Mouse (Mus musculus): Measurements from ENCODE around the gene Trit1. TPM values are rescaled to one million over a fixed set of nuclear protein-coding genes. Genes with fewer than 3 reads are reported as not detected.

Gene Trit1
- total and polyA plus RNA-seq, 3 experiments: 2.4 to 5.5 (median 5.4) TPM

DNA sequence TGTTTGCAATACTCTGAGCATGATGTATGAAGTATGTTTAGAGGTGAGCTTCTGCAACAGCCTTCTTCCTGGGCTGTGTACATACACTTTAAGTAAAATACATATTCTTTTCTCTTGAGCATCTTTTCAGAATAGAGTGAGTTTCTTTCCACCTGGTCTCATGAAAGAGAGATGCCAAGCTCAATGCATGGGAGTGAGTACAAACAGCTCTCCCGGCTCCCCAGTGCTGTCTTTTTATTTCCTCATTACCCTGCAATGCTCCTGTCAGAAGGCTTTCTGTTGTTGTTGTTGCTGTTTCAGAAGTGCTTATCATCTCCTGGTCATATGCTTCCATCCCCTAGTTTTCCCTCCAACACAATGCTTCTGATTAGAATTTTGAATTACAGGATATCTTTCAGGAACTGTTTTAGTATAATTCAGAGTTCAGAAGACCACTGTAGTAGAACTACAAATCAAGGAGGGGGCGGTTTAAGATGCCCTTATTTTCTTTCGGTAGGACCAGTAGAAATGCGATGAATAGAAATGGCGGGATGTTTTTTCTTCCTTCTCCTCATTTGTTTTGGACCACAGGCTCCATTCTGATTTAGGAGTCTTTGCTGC lies 3.0 kb upstream of the Trit1 start:
- no peaks in the 10 kb centered on the region; the same call in 1 of the 2 replicates for H3K79me2 ChIP-seq (replicated peaks; ENCODE audit: control insufficient read depth, insufficient read depth, low read length)
- peaks cover 2% of the 10 kb centered on the region for H3K4me1 ChIP-seq (ENCODE audit: control insufficient read depth, insufficient read depth, low read length)
- H3K36me3 ChIP-seq (ENCODE audit: control insufficient read depth, insufficient read depth, low read length): peaks cover 3% of the 10 kb centered on the region
- no peaks in the 10 kb centered on the region for H3K27me3 ChIP-seq (ENCODE audit: control insufficient read depth, insufficient read depth, low read length)
- H3K9ac ChIP-seq (ENCODE audit: low read depth, low read length): no peak overlapping the region
- no peak for DNase-seq
- no peak overlapping the region for H3K27ac ChIP-seq
- no peak for TF ChIP-seq EP300 (IDR thresholded peaks at IDR 0.05; ENCODE audit: insufficient read depth, low read depth, low read length)
- no peak for TF ChIP-seq CTCF (IDR thresholded peaks at IDR 0.05)
- TF ChIP-seq POLR2A (IDR thresholded peaks at IDR 0.05; ENCODE audit: insufficient read depth, low read depth, low read length): no peak
- H3K4me3 ChIP-seq: no peak overlapping the region
- WGBS: 53% methylated on average over 5 of the region's 5 CpGs
- intact Hi-C loops (cut with DNase I): no loop called here

DNA sequence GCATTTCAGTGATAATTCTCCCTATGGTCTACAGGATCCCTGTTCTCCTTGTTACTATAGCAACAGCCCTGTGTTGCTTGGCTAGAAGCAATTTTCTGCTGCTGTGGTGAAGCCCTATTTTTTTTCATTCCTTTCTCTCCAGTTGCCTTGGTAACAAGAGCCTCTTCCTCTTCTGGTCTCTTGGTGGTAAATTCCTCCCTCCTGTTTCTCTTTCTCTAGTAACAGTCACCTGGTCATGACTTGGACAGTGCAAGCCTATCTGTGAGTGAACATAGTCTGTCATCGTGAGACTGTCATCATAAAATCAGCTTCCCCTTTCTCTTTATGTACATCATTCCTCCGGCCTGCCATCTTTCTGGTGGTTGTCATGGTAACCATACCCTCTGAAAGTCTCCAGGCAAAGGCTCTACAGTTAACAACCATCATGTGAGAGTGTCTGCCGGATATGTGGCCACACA lies 2.4 kb upstream of the Trit1 start:
- TF ChIP-seq EP300 (IDR thresholded peaks at IDR 0.05; ENCODE audit: insufficient read depth, low read depth, low read length) (no peak), CTCF (IDR thresholded peaks at IDR 0.05) (no peak), POLR2A (IDR thresholded peaks at IDR 0.05; ENCODE audit: insufficient read depth, low read depth, low read length) (no peak)
- H3K9ac ChIP-seq (ENCODE audit: low read depth, low read length): no peak overlapping the region
- H3K79me2 ChIP-seq (replicated peaks; ENCODE audit: control insufficient read depth, insufficient read depth, low read length): no peaks in the 10 kb centered on the region; the same call in 1 of the 2 replicates
- peaks cover 3% of the 10 kb centered on the region for H3K4me1 ChIP-seq (ENCODE audit: control insufficient read depth, insufficient read depth, low read length)
- intact Hi-C loops (cut with DNase I): no loop called here
- DNase-seq: no peak
- 53% methylated on average over 3 of the region's 3 CpGs for WGBS
- H3K36me3 ChIP-seq (ENCODE audit: control insufficient read depth, insufficient read depth, low read length): peaks cover 3% of the 10 kb centered on the region
- H3K27ac ChIP-seq: no peak overlapping the region
- no peaks in the 10 kb centered on the region for H3K27me3 ChIP-seq (ENCODE audit: control insufficient read depth, insufficient read depth, low read length)
- H3K4me3 ChIP-seq: no peak overlapping the region

DNA sequence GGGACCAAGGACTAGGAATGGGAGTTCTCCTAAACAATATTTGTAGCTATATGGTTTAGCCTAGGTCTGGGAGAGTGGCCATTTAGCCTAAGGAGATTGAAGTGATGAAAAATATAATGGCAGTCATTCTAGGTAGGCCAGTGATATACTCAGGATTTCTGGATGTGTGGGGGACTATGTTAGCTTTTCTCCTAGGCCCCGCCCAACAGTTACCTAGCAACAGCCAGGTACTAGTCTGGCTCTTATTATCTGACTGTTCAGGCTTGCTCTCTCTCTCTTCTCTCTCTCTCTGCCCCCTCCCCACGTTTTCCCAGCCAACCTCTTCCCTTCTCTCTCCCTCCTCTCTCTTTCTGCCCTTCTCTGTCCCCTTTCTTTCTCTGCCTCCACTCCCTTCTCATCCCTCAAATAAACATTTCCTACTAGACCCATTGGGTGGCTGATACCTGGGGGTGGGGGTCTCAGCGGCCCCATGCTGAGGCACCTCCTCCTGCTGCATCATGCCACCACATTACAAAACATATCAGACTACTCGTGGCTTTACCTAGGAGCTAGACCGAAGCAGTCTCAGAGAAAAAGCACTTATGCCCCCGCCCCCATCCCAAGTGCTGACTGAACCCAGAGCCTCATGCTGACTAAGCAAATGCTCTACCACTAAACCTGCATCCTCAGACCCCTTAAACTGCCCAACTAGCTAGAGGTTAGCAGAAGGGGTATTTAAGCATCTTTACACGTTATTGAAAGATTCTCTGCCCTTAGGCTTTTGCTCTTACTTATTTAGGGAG lies 1.7 kb upstream of the Trit1 start:
- Histone ChIP-seq H3K4me1 (ENCODE audit: control insufficient read depth, insufficient read depth, low read length) (peaks cover 3% of the 10 kb centered on the region), H3K27me3 (ENCODE audit: control insufficient read depth, insufficient read depth, low read length) (no peaks in the 10 kb centered on the region), H3K9ac (ENCODE audit: low read depth, low read length) (no peak overlapping the region), H3K27ac (no peak overlapping the region), H3K36me3 (ENCODE audit: control insufficient read depth, insufficient read depth, low read length) (peaks cover 3% of the 10 kb centered on the region), H3K4me3 (no peak overlapping the region), H3K79me2 (replicated peaks; ENCODE audit: control insufficient read depth, insufficient read depth, low read length) (no peaks in the 10 kb centered on the region; the same call in 1 of the 2 replicates)
- WGBS: 42% methylated on average over 7 of the region's 7 CpGs
- no peak for TF ChIP-seq EP300 (IDR thresholded peaks at IDR 0.05; ENCODE audit: insufficient read depth, low read depth, low read length)
- no peak for DNase-seq
- intact Hi-C loops (cut with DNase I): no loop called here

DNA sequence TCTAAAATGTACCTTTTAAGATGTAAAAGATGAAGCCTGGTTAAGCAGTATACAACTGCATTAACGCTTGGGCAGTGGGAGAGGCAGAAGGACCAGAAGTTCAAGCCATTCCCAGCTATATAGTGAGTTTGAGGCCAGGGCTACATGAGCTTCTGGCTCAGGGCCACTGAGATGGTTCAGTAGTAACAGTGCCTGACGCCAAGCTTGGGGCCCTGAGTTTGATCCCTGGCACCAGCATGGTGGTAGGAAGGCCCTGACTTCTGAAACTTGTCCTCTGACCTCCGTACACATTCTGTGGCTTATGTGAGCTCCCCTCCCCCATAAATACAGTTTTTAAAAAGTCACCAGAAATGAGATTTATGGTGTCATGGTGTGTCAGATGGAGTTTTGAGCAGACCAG lies 5.2 kb downstream of the Trit1 start:
- Histone ChIP-seq H3K4me3 (no peak overlapping the region), H3K27me3 (ENCODE audit: control insufficient read depth, insufficient read depth, low read length) (no peaks in the 10 kb centered on the region), H3K36me3 (ENCODE audit: control insufficient read depth, insufficient read depth, low read length) (peaks cover 6% of the 10 kb centered on the region), H3K27ac (no peak overlapping the region), H3K9ac (ENCODE audit: low read depth, low read length) (no peak overlapping the region), H3K4me1 (ENCODE audit: control insufficient read depth, insufficient read depth, low read length) (peaks cover 9% of the 10 kb centered on the region), H3K79me2 (replicated peaks; ENCODE audit: control insufficient read depth, insufficient read depth, low read length) (peaks cover 1% of the 10 kb centered on the region; the same call in 1 of the 2 replicates)
- no peak for DNase-seq
- 93% methylated on average over 3 of the region's 3 CpGs for WGBS
- TF ChIP-seq POLR2A (IDR thresholded peaks at IDR 0.05; ENCODE audit: insufficient read depth, low read depth, low read length): no peak
- no peak for TF ChIP-seq EP300 (IDR thresholded peaks at IDR 0.05; ENCODE audit: insufficient read depth, low read depth, low read length)
- TF ChIP-seq CTCF (IDR thresholded peaks at IDR 0.05): no peak
- intact Hi-C loops (cut with DNase I): no loop called here

DNA sequence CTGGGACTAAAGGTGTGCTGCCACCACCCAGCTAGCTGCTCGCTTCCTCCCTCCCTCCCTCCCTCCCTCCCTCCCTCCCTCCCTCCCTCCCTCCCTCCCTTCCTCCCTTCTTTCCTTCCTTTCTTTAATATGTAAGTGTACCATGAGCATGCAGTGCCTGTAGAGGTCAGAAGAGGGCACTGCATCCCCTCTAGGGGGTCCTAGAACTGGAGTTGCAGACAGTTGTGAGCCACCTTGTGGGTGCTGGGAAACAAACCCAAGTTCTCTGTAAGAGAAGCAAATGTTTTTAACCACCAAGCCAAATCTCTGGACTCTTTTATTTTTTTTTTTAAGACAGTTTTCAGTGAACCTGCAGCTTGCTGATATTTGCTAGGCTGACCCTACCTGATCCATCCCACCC lies 6.5 kb downstream of the Trit1 start:
- no peak overlapping the region for H3K9ac ChIP-seq (ENCODE audit: low read depth, low read length)
- no peak overlapping the region for H3K27ac ChIP-seq
- WGBS: 100% methylated on average over 1 of the region's 1 CpGs
- H3K27me3 ChIP-seq (ENCODE audit: control insufficient read depth, insufficient read depth, low read length): no peaks in the 10 kb centered on the region
- no peak overlapping the region for H3K4me3 ChIP-seq
- peaks cover 7% of the 10 kb centered on the region for H3K4me1 ChIP-seq (ENCODE audit: control insufficient read depth, insufficient read depth, low read length)
- intact Hi-C loops (cut with DNase I): no loop called here
- no peak for TF ChIP-seq EP300 (IDR thresholded peaks at IDR 0.05; ENCODE audit: insufficient read depth, low read depth, low read length)
- TF ChIP-seq POLR2A (IDR thresholded peaks at IDR 0.05; ENCODE audit: insufficient read depth, low read depth, low read length): no peak
- no peak for TF ChIP-seq CTCF (IDR thresholded peaks at IDR 0.05)
- DNase-seq: no peak
- H3K79me2 ChIP-seq (replicated peaks; ENCODE audit: control insufficient read depth, insufficient read depth, low read length): 0 out of 2 replicates have a peak, but pooled peaks cover 4% of the 10 kb centered on the region
- H3K36me3 ChIP-seq (ENCODE audit: control insufficient read depth, insufficient read depth, low read length): peaks cover 3% of the 10 kb centered on the region; the same call in 1 of the 2 replicates

DNA sequence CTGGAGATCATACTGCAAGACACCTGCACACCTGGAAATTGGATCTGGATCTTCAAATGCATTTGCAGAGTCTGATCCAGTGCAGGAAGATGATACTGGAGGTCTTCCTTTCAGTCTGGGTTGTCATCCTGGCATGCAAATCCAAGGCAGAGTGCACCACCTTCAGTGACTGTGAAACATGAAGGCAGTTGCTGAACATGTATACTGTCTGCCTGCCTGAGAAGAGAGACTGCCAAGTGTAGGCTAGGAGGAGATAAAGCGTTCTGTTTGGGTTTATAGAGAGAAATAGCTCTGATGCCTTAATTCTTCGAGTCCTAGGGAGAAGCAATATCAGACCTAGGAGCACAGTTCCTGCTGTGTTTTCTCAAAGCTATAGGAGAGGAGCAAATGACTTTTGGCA lies 9.0 kb downstream of the Trit1 start:
- no peak overlapping the region for H3K9ac ChIP-seq (ENCODE audit: low read depth, low read length)
- TF ChIP-seq EP300 (IDR thresholded peaks at IDR 0.05; ENCODE audit: insufficient read depth, low read depth, low read length): no peak
- no peak overlapping the region for H3K27ac ChIP-seq
- no peaks in the 10 kb centered on the region for H3K27me3 ChIP-seq (ENCODE audit: control insufficient read depth, insufficient read depth, low read length)
- WGBS: 41% methylated on average over 2 of the region's 2 CpGs
- 0 out of 2 replicates have a peak, but pooled peaks cover 7% of the 10 kb centered on the region for H3K79me2 ChIP-seq (replicated peaks; ENCODE audit: control insufficient read depth, insufficient read depth, low read length)
- no peak overlapping the region for H3K4me3 ChIP-seq
- no peak for DNase-seq
- intact Hi-C loops (cut with DNase I): no loop called here
- peaks cover 6% of the 10 kb centered on the region for H3K4me1 ChIP-seq (ENCODE audit: control insufficient read depth, insufficient read depth, low read length)
- H3K36me3 ChIP-seq (ENCODE audit: control insufficient read depth, insufficient read depth, low read length): peaks cover 3% of the 10 kb centered on the region; the same call in 1 of the 2 replicates

All from heart, adult 2 months (tissue).